Mouse (Mus musculus) megakaryocyte-erythroid progenitor cell, adult 5-6 weeks (primary cell): ENCODE results near the gene Rundc3b. TPM values are rescaled to one million over a fixed set of nuclear protein-coding genes. Genes with fewer than 3 reads are reported as not detected.
A peak's percentile ranks its signal among the peaks of the same experiment; 100 is the strongest.

Source experiments
- ATAC-seq: replicated peaks from 2 replicates; pipeline ENCODE4 v1.8.0; 2016; ENCODE audit warnings: mild to moderate bottlenecking, inconsistent platforms; ENCODE audit not compliant: severe bottlenecking, poor library complexity, low FRiP score, low TSS enrichment
- total RNA-seq, 2 experiments: library from RNA; stranded (forward) in 1 of 2; stranded (reverse) in 1 of 2; fragments of 200-1000, 215-1000 nt in 1 of 2; fragments of >200 nt in 1 of 2; fragmentation: Nextera tagmentation in 1 of 2; gene quantifications; 2 replicates each; pipeline ENCODE4 v1.2.3; 2014 to 2017

The Rundc3b gene
- total RNA-seq, 2 experiments from 2014 or later, result not detected

GRCm38 (mm10) chr5:8491778-8492177, 131.0 kb downstream of the Rundc3b start:
- ATAC-seq, result no peak

- peak; percentile 89 for ATAC-seq
Observed at GRCm38 (mm10) chr5:8489471-8490110, 133.2 kb downstream of the Rundc3b start.

- ATAC-seq, result no peak
Observed at GRCm38 (mm10) chr5:8488701-8489297, 134.0 kb downstream of the Rundc3b start.

- ATAC-seq, result no peak
Observed at GRCm38 (mm10) chr5:8487989-8488700, 134.6 kb downstream of the Rundc3b start.

GRCm38 (mm10) chr5:8456561-8456960, 166.2 kb downstream of the Rundc3b start:
- ATAC-seq, result no peak

GRCm38 (mm10) chr5:8455565-8455964, 167.2 kb downstream of the Rundc3b start:
- ATAC-seq, result no peak

Other genes with a start within 250 kb of the Rundc3b start
- gene Dbf4, start 200.2 kb downstream of the Rundc3b start, total RNA-seq (2014; fragmentation: Nextera tagmentation), result 59.5 and 61.9 TPM in 2 replicates
- gene Dbf4, start 200.2 kb downstream of the Rundc3b start, total RNA-seq (2017), result 71.9 and 80.9 TPM in 2 replicates
- 24.3 and 28.0 TPM in 2 replicates for gene Slc25a40, start 200.1 kb downstream of the Rundc3b start, total RNA-seq (2014; fragmentation: Nextera tagmentation)
- 8.1 and 10.7 TPM in 2 replicates for gene Slc25a40, start 200.1 kb downstream of the Rundc3b start, total RNA-seq (2017)
- gene Abcb1a, start 37.1 kb upstream of the Rundc3b start, total RNA-seq (2014; fragmentation: Nextera tagmentation), result 0.59 TPM in 1 of 2 replicates, not detected in the other
- 0.05 TPM in 1 of 2 replicates, not detected in the other for gene Abcb1a, start 37.1 kb upstream of the Rundc3b start, total RNA-seq (2017)
- 3.5 and 5.2 TPM in 2 replicates for gene Abcb1b, start 175.2 kb upstream of the Rundc3b start, total RNA-seq (2014; fragmentation: Nextera tagmentation)
- 1.1 and 11.7 TPM in 2 replicates for gene Abcb1b, start 175.2 kb upstream of the Rundc3b start, total RNA-seq (2017)